Mouse (Mus musculus): ENCODE measurements around the gene Nf2. TPM values are rescaled to one million over a fixed set of nuclear protein-coding genes. Genes with fewer than 3 reads are reported as not detected.

Gene Nf2
- total RNA-seq, 2 experiments from 2014 or later: 12.6 to 36.7 TPM

GRCm38 (mm10) chr11:4752836-4753235, 96.5 kb downstream of the Nf2 start:
- ATAC-seq (ENCODE audit: poor library complexity, severe bottlenecking): no peak

- ATAC-seq (ENCODE audit: poor library complexity, severe bottlenecking): no peak
Measured at GRCm38 (mm10) chr11:4750263-4750662, 99.1 kb downstream of the Nf2 start.

GRCm38 (mm10) chr11:4747285-4747684, 102.1 kb downstream of the Nf2 start:
- ATAC-seq (ENCODE audit: poor library complexity, severe bottlenecking): no peak

GRCm38 (mm10) chr11:4746733-4747132, 102.6 kb downstream of the Nf2 start, which contains the start of gene Cabp7:
Gene Cabp7 (minus strand): TSS chr11:4746778.
- ATAC-seq (ENCODE audit: poor library complexity, severe bottlenecking): no peak

- no peak for ATAC-seq (ENCODE audit: poor library complexity, severe bottlenecking)
Measured at GRCm38 (mm10) chr11:4745969-4746368, 103.4 kb downstream of the Nf2 start.

GRCm38 (mm10) chr11:4744691-4745090, 104.6 kb downstream of the Nf2 start:
- no peak for ATAC-seq (ENCODE audit: poor library complexity, severe bottlenecking)

- no peak for ATAC-seq (ENCODE audit: poor library complexity, severe bottlenecking)
Measured at GRCm38 (mm10) chr11:4740785-4741184, 108.6 kb downstream of the Nf2 start.

- no peak for ATAC-seq (ENCODE audit: poor library complexity, severe bottlenecking)
Measured at GRCm38 (mm10) chr11:4738719-4739118, 110.6 kb downstream of the Nf2 start.

- no peak for ATAC-seq (ENCODE audit: poor library complexity, severe bottlenecking)
Measured at GRCm38 (mm10) chr11:4737682-4738081, 111.7 kb downstream of the Nf2 start.

- no peak for ATAC-seq (ENCODE audit: poor library complexity, severe bottlenecking)
Measured at GRCm38 (mm10) chr11:4736355-4736754, 113.0 kb downstream of the Nf2 start.

- ATAC-seq (ENCODE audit: poor library complexity, severe bottlenecking): no peak
Measured at GRCm38 (mm10) chr11:4734179-4734578, 115.2 kb downstream of the Nf2 start.

GRCm38 (mm10) chr11:4731781-4732180, 117.6 kb downstream of the Nf2 start:
- no peak for ATAC-seq (ENCODE audit: poor library complexity, severe bottlenecking)

GRCm38 (mm10) chr11:4730913-4731312, 118.4 kb downstream of the Nf2 start:
- no peak for ATAC-seq (ENCODE audit: poor library complexity, severe bottlenecking)

- no peak for ATAC-seq (ENCODE audit: poor library complexity, severe bottlenecking)
Measured at GRCm38 (mm10) chr11:4730096-4730495, 119.2 kb downstream of the Nf2 start.

- ATAC-seq (ENCODE audit: poor library complexity, severe bottlenecking): no peak
Measured at GRCm38 (mm10) chr11:4729603-4730002, 119.7 kb downstream of the Nf2 start.

GRCm38 (mm10) chr11:4721728-4722127, 127.6 kb downstream of the Nf2 start:
- ATAC-seq (ENCODE audit: poor library complexity, severe bottlenecking): no peak

GRCm38 (mm10) chr11:4720900-4721580, 128.3 kb downstream of the Nf2 start:
- ATAC-seq (ENCODE audit: poor library complexity, severe bottlenecking): no peak

- ATAC-seq (ENCODE audit: poor library complexity, severe bottlenecking): no peak
Measured at GRCm38 (mm10) chr11:4720393-4720792, 128.9 kb downstream of the Nf2 start.

GRCm38 (mm10) chr11:4719961-4720360, 129.4 kb downstream of the Nf2 start:
- ATAC-seq (ENCODE audit: poor library complexity, severe bottlenecking): no peak

GRCm38 (mm10) chr11:4718548-4718947, 130.8 kb downstream of the Nf2 start:
- ATAC-seq (ENCODE audit: poor library complexity, severe bottlenecking): no peak

- no peak for ATAC-seq (ENCODE audit: poor library complexity, severe bottlenecking)
Measured at GRCm38 (mm10) chr11:4716530-4717236, 132.7 kb downstream of the Nf2 start.
